Mouse (Mus musculus): Measurements from ENCODE around the gene Mcm2. TPM values are rescaled to one million over a fixed set of nuclear protein-coding genes. Genes with fewer than 3 reads are reported as not detected.

Mcm2 gene
- polyA plus RNA-seq, 1 experiment = 12.7 TPM

DNA sequence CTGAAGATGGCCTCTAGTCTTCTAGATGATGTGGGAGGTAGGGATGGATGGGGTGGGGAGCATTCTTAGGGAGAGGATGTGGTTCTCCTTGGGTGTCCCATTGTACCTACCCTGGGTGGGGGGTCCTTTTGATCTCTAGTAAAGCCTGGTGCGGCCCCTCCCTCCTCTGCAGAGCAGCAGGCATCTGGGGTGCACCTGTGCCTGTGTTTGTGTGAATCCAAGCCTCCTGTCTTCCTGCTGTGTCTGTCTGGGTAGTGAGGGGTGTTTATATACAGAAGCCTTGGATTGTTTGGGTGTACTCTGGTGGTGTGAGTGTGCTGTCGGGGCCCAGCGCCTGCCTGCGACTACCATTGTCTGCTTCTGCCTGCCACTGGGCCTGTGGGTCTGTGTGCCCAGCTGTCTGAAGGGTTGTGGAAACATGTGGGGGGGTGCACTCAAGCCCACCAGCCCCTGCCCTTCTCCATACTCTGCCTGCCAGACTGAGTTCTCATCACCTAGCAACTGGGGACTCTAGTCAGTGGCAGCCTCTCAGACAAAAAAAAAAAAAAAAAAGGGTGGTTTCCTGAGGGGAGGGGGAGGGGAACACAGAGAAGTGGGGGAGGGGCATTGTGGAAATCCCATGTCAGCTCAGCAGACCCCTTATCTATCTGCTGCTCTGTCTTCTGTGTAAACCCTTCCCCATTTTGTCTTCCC, 39.5 kb upstream of the Mcm2 start:
- Histone ChIP-seq H3K4me1 (ENCODE audit: control insufficient read depth, insufficient read depth, low read length) (peaks cover 28% of the 10 kb centered on the region), H3K27ac (ENCODE audit: insufficient read depth, low read depth, low read length) (no peak overlapping the region), H3K4me3 (ENCODE audit: insufficient read depth, low read length) (no peak overlapping the region)
- TF ChIP-seq POLR2A (IDR thresholded peaks at IDR 0.05; ENCODE audit: borderline replicate concordance, low read depth, low read length) (no peak), CTCF (IDR thresholded peaks at IDR 0.05; ENCODE audit: low read depth, low read length) (no peak)

- H3K4me3 ChIP-seq (ENCODE audit: insufficient read depth, low read length) = no peak overlapping the region
- H3K4me1 ChIP-seq (ENCODE audit: control insufficient read depth, insufficient read depth, low read length) = peaks cover 24% of the 10 kb centered on the region
- TF ChIP-seq CTCF (IDR thresholded peaks at IDR 0.05; ENCODE audit: low read depth, low read length) = no peak
- no peak for TF ChIP-seq POLR2A (IDR thresholded peaks at IDR 0.05; ENCODE audit: borderline replicate concordance, low read depth, low read length)
- H3K27ac ChIP-seq (ENCODE audit: insufficient read depth, low read depth, low read length) = no peak overlapping the region
These were observed 38.6 kb upstream of the Mcm2 start for GRCm38 (mm10) chr6:88937214-88937549.

DNA sequence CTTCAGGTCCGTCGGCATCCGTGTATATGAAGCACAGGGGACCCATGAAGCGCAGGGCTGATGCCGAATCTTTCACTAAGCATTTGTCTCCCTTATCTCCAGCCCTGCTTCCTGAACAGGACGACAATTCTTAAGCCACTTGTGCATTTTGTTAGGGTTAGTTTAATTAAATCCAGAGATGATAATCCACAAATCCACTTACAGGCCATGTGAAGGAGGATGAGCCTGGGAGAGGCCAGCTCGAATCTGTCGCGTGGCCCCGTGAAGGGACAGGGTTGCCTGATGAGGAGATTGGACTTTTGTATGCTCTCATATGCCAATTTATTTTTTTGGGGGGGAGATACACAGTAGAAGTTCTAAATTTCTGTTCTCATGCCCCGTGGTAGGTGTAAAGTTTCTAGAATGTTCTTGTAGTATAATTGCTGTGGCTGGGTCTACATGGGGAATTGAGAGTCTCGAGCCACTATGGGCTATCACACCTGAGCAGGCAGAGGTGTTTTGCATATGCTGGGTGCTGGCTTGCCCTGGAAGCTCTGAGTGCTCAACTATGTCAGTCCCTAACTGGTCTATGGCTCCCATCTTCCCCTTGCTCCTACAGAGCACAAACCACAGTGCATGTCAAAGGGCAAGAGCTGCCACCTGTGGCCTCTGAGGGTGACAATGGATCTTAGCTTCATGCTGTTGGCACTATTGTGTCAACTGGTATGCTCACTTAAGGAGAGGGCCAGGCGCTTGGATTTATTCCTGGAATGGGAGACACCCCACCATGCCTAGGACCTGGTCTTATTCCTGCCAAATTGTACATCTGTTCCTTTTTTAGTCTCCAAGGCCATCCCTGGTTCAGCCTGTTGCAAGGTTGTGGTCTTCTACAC, 38.0 kb upstream of the Mcm2 start:
- TF ChIP-seq CTCF (IDR thresholded peaks at IDR 0.05; ENCODE audit: low read depth, low read length) = no peak
- TF ChIP-seq POLR2A (IDR thresholded peaks at IDR 0.05; ENCODE audit: borderline replicate concordance, low read depth, low read length) = no peak
- H3K27ac ChIP-seq (ENCODE audit: insufficient read depth, low read depth, low read length) = no peak overlapping the region

GRCm38 (mm10) chr6:88935735-88936276, 37.2 kb upstream of the Mcm2 start:
- H3K4me1 ChIP-seq (ENCODE audit: control insufficient read depth, insufficient read depth, low read length) = peaks cover 10% of the 10 kb centered on the region

More for the DNA sequence above, 38.0 kb upstream of the Mcm2 start:
- no peak overlapping the region for H3K4me3 ChIP-seq (ENCODE audit: insufficient read depth, low read length)
- H3K4me1 ChIP-seq (ENCODE audit: control insufficient read depth, insufficient read depth, low read length) = peaks cover 18% of the 10 kb centered on the region

GRCm38 (mm10) chr6:88934816-88935215, 36.2 kb upstream of the Mcm2 start:
- H3K27ac ChIP-seq (ENCODE audit: insufficient read depth, low read depth, low read length) = no peak overlapping the region
- peaks cover 5% of the 10 kb centered on the region for H3K4me1 ChIP-seq (ENCODE audit: control insufficient read depth, insufficient read depth, low read length)
- no peak overlapping the region for H3K4me3 ChIP-seq (ENCODE audit: insufficient read depth, low read length)
- TF ChIP-seq CTCF (IDR thresholded peaks at IDR 0.05; ENCODE audit: low read depth, low read length) (no peak), POLR2A (IDR thresholded peaks at IDR 0.05; ENCODE audit: borderline replicate concordance, low read depth, low read length) (no peak)

More at GRCm38 (mm10) chr6:88935735-88936276, 37.2 kb upstream of the Mcm2 start:
- Histone ChIP-seq H3K27ac (ENCODE audit: insufficient read depth, low read depth, low read length) (no peak overlapping the region), H3K4me3 (ENCODE audit: insufficient read depth, low read length) (no peak overlapping the region)
- TF ChIP-seq POLR2A (IDR thresholded peaks at IDR 0.05; ENCODE audit: borderline replicate concordance, low read depth, low read length) (no peak), CTCF (IDR thresholded peaks at IDR 0.05; ENCODE audit: low read depth, low read length) (peak; percentile 41)

GRCm38 (mm10) chr6:88934132-88934531, 35.6 kb upstream of the Mcm2 start:
- Histone ChIP-seq H3K4me3 (ENCODE audit: insufficient read depth, low read length) (no peak overlapping the region), H3K4me1 (ENCODE audit: control insufficient read depth, insufficient read depth, low read length) (peaks cover 5% of the 10 kb centered on the region), H3K27ac (ENCODE audit: insufficient read depth, low read depth, low read length) (no peak overlapping the region)
- TF ChIP-seq CTCF (IDR thresholded peaks at IDR 0.05; ENCODE audit: low read depth, low read length) (no peak), POLR2A (IDR thresholded peaks at IDR 0.05; ENCODE audit: borderline replicate concordance, low read depth, low read length) (no peak)

DNA sequence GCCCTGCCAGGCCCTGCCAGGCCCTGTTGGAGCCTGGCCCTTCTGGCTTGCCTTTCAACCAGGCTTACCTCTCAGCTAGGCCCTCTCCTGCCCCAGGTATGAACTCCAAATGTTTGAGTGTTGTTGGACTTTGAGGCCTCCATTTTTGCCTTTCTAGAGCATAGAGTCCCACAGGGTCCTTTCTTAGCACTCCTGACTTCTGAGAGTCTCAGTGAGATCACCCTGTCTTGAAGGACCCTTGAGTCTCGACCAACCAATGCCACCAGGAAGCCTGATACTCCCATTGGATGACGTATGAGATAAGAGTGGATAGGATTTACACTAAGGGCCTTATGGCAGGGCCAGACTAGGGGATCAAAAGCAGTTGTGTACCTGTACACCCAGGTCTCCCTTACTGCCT, 32.9 kb upstream of the Mcm2 start:
- TF ChIP-seq CTCF (IDR thresholded peaks at IDR 0.05; ENCODE audit: low read depth, low read length) (no peak), POLR2A (IDR thresholded peaks at IDR 0.05; ENCODE audit: borderline replicate concordance, low read depth, low read length) (no peak)
- H3K27ac ChIP-seq (ENCODE audit: insufficient read depth, low read depth, low read length) = no peak overlapping the region
- H3K4me1 ChIP-seq (ENCODE audit: control insufficient read depth, insufficient read depth, low read length) = peaks cover 14% of the 10 kb centered on the region
- H3K4me3 ChIP-seq (ENCODE audit: insufficient read depth, low read length) = no peak overlapping the region

DNA sequence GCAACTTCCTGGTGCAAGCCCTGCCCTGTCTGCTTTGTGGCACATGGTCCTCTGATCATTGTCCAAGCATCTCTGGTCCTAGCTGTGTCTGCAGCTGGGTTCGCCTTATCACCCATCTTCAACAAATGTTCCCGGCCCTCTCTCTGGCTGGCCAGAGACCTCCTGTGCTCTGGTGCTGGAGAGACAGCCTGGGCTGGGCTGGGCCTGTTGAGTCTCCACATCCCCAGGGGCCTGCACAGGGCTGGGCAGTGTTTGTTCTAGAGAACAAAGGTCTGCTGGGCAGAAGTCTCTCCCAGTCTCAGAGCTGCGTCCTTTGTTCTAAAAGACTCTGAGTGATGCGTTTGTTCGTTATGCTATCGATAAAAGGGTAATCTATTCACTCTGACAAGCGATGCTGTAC, 31.5 kb upstream of the Mcm2 start:
- Histone ChIP-seq H3K27ac (ENCODE audit: insufficient read depth, low read depth, low read length) (no peak overlapping the region), H3K4me3 (ENCODE audit: insufficient read depth, low read length) (no peak overlapping the region), H3K4me1 (ENCODE audit: control insufficient read depth, insufficient read depth, low read length) (peaks cover 17% of the 10 kb centered on the region)
- TF ChIP-seq POLR2A (IDR thresholded peaks at IDR 0.05; ENCODE audit: borderline replicate concordance, low read depth, low read length) (no peak), CTCF (IDR thresholded peaks at IDR 0.05; ENCODE audit: low read depth, low read length) (no peak)

DNA sequence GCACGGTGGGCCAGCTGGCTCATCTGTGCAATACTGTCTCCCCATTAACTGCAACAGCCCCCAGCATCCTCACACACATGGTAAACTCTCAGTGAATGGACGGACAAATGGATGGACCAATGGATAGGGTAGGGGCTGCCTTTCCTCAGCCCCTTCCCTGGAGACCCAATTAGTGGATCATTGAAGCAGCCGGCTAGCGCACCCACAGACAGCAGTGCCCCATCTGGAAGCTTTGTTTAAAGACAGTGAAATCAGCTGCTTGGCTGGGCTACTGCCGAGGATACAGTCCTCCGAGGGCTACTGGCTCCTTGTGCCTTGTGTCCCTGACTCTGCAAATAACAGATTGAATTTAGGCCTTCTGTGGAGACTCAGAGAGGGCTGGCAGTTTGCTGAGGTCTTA, 30.9 kb upstream of the Mcm2 start:
- TF ChIP-seq POLR2A (IDR thresholded peaks at IDR 0.05; ENCODE audit: borderline replicate concordance, low read depth, low read length) (no peak), CTCF (IDR thresholded peaks at IDR 0.05; ENCODE audit: low read depth, low read length) (no peak)
- H3K27ac ChIP-seq (ENCODE audit: insufficient read depth, low read depth, low read length) = no peak overlapping the region
- no peak overlapping the region for H3K4me3 ChIP-seq (ENCODE audit: insufficient read depth, low read length)
- peaks cover 14% of the 10 kb centered on the region for H3K4me1 ChIP-seq (ENCODE audit: control insufficient read depth, insufficient read depth, low read length)

GRCm38 (mm10) chr6:88928576-88928975, 30.0 kb upstream of the Mcm2 start:
- TF ChIP-seq CTCF (IDR thresholded peaks at IDR 0.05; ENCODE audit: low read depth, low read length) (no peak), POLR2A (IDR thresholded peaks at IDR 0.05; ENCODE audit: borderline replicate concordance, low read depth, low read length) (no peak)
- Histone ChIP-seq H3K4me3 (ENCODE audit: insufficient read depth, low read length) (no peak overlapping the region), H3K4me1 (ENCODE audit: control insufficient read depth, insufficient read depth, low read length) (peaks cover 14% of the 10 kb centered on the region), H3K27ac (ENCODE audit: insufficient read depth, low read depth, low read length) (no peak overlapping the region)

Measured in bone marrow macrophage, adult 2 months (primary cell).